Mouse (Mus musculus): ENCODE results near the gene Sox5.

The Sox5 gene

DNA sequence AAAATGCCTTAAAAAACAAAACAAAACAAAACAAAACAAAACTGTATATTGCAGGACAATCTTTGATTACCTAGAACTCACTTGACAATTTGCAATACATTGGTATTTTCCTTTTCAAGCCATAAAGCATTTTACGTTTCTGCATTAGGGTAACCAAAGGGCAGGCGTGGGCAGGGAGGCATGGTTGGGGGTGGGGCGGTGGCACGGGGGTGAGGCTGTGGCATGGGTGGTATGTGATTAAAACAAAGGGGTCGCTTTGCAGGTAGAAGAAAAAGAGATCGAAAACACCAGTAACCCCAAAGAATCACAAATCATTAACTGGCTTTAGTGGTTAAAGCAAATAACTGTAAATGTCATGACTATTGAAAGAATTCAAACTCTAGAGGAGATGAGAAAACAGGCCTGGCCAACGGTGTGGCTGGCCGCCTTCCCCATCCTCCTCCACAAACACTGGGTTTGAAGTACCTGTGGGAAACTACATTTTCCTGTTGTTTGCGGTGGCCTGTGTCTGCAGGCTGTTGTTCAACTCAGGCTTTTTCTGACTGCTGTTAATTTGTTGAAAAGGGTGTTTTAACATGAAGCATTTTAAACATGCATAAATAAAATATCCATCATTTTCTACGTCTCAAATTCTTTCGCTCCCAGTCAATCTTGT is 289.9 kb downstream of the Sox5 start:
- in situ Hi-C loops (cut with MboI, MseI), result no loop called here

DNA sequence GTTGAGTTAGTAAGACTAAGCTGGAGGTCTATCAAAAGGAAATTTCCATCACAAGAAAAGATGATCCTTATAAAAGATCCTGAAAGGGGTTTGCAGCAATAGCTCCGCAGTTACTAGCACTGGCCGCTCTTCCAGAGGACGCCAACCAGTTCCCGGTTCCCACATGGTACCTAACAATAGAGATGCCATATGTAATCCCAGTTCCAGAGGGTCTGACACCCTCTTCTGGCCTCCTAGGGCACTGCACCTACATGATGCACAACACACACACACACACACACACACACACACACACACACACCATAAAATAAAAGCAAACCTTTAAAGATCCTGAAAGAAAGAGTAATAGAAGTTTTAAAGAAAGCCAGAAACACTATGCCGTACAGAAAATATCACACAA is 290.9 kb downstream of the Sox5 start:
- in situ Hi-C loops (cut with MboI, MseI), result no loop called here

DNA sequence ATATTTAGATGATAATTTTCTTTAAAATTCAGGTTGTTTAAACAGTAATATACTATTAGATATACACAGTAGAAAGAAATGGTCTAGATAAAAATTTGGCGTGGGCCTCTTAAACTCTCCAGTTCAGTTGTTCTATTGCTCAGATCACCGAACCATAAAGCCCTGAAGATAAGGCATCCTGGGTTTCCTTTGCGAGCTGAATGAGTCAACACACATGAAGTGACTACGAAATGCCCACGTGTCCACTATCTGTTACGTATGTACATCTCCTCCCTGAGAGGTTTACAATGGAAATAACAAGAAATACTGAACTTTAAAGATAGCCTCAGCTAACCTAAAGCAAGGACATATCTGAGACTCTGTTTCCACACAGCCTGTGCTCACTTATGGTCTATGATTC is 296.2 kb downstream of the Sox5 start:
- in situ Hi-C loops (cut with MboI, MseI), result no loop called here

DNA sequence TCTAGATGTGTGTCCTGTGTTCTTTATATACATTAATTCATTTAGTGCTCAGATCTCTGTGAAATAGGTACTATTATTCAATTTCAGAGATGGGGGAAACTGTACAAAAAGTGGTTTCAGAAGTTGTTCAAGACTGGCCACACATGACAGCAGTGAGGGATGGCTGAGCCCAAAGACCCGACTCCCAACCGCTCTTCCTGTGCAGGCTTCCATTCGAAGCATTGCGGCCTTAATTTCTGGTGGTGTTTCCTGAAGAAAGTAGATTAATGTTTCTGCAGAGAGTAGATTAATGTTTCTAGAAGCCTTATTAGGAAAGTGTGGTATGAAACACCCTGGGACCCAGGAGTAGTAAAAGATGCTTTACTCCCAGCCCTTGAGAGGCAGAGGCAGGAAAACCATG is 298.6 kb downstream of the Sox5 start:
- in situ Hi-C loops (cut with MboI, MseI), result no loop called here

DNA sequence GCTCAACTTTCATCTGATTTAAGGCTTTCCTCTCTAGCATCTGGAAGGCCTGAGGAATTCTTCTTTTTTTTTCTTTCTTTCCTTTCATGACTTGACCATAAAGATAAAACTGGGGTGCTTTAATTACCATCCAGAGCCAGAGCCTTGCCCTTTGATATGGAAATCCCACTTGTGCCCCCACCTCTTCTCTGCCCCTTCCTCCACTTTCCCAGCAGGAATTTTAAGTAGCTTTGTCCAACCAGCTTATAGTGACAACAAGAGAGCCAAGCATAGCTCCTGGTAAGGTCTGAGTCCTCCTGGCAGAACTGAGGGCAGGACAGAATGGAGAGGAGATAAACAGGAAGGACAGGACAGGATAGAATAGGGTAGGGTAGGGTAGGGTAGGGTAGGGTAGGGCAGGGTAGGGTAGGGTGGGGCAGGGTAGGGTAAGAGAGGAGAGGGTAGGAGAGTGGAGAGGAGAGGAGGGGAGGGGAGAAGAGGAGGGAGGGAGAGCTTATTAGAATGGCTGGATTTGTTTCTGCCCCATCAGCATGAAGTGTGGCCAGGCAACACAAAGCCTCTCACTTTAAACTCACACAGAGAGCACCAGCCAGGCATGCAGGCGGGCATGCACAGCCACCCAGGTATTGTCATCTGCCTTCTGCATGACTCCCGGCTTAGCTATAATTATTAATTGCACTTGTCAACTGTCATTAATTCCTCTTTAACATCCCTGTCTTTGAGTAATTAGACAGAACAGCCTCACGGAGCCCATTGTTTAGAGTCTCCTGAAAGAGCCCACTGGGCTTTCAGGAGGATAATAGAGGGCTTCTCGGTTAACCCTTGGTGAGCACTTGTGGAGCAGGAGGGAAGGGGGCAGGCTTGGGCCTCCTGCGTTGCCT is 300.9 kb downstream of the Sox5 start:
- in situ Hi-C loops (cut with MboI, MseI), result no loop called here

DNA sequence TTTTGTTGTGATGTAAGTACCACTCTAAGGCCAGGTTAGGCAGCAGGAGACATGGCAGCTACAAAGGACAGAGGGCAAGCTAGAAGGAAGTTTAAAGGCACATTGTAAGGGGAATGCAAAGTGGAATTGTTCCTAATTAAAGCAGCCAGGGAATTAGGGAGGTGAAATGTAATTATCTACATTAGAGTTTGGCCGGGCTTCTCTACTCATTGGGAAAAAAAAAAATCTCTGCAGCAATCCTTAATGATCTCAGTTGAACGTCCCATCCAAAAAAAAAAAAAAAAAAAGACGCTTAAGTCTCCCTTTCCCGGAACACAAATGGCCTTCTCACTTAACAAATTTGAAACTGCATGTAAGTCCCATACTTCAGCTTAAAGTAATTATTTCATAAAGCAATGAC is 301.9 kb downstream of the Sox5 start:
- in situ Hi-C loops (cut with MboI, MseI), result no loop called here

DNA sequence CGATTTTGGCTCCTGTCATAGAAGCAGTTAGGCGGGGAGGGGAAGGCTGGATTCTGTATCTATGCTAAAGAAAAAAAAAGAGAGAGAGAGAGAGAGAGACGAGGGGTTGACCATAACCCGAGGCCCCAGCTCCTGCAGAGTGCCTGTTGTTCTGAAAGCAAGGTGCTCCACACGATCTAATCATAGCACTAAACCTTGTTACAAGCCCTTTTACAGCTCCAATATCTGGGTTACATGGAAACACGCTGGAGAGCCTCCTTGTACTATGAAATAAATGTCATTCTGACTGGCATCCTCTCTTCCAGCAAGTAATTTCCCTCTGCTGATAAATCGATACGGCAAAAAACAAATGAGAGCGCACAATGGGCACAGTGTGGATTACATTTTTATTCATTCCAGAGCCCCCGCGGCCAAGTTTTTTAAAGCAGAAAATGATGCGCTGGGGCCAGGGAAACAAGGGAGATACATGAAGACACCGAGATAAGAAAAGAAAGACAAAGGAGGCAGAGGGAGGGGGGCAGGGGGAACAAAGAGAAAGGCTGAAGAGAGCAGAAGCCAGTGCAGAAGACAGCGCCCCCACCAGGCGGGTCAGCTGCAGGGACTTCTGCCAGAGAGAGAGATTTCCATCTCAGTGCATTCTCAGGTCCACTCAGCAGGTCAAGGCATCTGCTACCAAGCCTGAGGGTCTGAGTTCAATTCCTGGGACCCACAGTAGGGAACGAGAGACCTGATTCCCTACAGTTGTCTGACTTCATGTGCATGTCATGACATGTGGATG is 304.3 kb downstream of the Sox5 start:
- in situ Hi-C loops (cut with MboI, MseI), result no loop called here

DNA sequence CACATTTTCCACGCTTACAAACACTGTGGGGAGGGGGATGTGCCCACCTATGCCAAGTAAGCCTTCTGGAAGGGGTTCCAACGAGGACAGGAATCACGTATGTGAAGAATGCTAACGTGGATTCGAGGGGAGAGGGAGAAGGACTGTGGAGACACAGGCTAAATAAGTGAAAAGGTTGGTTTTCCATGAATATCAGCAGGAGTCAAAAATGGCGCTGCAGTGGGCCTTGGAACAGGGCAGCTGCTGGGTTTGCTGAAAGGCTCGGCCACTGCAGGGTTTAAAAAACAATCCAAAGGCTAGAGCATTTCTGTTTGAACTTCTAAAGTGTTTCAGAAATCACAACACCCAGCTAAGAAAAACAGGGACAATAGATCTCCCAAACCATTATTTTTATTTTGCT is 308.3 kb downstream of the Sox5 start:
- in situ Hi-C loops (cut with MboI, MseI), result no loop called here

DNA sequence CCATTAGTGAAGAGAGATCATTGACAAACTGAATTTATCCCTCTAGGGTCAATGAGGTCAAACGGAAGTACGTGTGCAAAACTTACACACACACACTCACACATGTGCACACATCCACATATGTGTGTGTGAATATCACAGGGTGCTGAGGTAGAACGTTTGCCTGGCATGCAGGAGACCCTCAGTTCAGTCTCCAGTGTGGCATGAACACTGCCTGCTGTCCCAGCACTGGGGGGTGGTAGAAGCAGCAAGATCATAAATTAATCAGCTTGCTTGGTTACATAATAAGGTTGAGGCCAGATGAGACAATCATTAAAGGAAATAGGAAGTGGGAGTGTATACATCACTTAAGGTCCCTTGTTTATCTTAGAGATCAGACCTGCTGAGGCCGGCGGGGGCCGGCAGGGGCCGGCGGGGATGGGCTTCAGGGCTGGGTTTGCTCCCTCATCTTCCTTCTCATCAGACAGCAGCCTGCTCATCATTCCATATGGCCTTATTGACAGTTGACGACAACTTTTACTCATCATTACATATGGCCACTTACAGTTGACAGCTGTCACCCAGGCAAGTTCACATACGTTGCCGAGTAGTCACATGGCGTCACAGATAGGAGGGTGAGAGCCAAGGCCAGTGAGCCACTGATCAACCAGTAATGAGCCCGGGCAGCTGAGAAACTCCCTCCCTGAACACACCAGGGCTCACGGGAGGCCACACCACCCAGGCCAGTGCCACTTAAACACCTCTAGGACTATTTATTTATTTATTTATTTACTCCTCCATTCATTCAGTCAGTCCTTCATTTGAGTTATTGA is 309.5 kb downstream of the Sox5 start:
- in situ Hi-C loops (cut with MboI, MseI), result no loop called here

DNA sequence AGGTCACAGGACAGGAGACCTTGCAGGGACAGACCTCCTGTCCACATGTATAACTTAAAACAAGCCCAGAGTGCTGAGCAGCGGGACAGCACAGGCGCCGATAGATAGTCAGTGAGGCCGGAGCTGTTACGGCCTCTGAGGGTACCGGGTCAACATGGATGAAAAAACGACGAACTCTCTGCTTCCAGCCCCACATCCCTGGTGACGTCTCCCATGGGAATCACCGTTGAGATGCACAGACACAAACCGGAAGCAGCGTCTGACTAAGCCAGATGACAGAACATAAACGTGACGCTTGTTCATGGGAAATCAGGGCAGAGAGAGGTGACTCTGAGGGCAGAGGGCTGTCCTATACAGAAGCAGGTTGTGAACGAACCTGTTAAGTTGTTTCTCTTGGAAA is 315.1 kb downstream of the Sox5 start:
- in situ Hi-C loops (cut with MboI, MseI), result no loop called here

DNA sequence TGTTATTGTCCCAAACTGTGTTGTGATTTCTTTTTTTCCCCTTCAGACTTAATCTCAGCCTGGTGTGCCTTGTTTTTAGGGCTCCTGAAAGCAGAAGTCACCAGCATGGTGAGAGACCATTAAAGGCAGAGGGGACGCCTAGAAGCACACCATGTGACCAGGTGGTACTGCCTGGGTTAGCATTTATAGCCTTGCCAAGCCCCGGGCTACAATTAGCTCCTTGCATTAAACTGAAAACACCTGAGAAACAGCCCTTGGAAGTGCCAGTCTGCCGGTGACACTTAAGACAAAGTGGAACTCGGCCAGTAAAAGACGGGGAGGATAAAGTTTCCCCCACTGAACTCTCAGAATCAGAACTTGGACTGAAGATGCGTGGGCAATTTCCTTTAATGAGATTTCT is 318.1 kb downstream of the Sox5 start:
- in situ Hi-C loops (cut with MboI, MseI), result no loop called here

DNA sequence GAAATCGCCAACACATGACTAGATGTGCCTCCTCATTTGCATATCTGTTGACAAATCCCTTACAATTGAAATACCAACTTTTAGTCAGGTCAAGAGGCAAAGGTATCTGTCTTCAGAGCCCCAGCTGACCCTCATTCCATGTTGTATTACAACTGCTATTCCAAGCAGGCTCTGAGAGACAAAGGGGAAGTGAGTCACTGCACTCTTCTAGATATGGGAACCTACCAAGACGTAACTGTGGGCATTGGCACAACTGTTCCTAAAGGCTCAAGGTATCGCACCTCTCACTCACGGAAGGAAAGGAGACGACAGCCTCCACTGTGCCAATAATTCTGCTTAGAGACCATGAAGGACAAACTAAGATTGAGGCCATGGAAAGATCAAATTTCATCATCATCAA is 318.5 kb downstream of the Sox5 start:
- in situ Hi-C loops (cut with MboI, MseI), result no loop called here

DNA sequence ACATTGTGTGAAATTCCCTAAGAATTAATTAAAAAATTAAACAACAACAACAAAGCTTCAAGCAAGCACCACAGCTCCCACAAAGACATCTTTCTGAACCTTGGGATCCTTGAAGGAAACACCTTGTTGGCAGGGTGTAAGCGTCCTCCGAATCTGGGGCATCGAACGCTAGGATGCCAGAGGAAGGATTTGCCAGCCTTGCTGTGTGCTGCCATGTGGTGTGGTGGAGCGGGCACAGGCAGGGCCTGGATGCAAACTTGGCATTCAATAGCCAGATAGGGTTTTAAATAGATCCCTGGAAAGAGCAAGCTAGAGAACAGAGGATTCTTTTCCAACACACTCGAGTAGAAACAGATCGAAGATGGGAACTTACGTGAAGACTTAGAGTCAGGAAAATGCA is 322.3 kb downstream of the Sox5 start:
- in situ Hi-C loops (cut with MboI, MseI), result no loop called here

DNA sequence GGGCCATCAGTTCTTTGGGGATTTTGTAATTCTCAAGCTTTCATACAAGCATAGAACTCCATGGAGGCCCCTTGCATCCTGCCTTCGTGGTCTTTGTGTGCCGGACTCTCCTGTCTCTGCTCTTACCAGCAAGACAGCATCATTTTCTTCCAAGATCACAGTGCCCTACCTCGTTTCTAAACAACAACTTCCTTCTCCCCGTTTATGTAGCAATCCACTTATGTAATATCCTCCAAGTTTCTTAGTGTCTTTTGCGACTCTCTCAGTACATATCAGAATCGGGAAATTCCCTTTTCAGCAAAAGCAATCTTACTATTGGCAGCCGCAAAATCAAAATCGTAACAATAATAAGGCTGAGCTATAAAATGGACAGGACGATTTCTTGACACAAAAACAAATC is 324.3 kb downstream of the Sox5 start:
- in situ Hi-C loops (cut with MboI, MseI), result no loop called here

DNA sequence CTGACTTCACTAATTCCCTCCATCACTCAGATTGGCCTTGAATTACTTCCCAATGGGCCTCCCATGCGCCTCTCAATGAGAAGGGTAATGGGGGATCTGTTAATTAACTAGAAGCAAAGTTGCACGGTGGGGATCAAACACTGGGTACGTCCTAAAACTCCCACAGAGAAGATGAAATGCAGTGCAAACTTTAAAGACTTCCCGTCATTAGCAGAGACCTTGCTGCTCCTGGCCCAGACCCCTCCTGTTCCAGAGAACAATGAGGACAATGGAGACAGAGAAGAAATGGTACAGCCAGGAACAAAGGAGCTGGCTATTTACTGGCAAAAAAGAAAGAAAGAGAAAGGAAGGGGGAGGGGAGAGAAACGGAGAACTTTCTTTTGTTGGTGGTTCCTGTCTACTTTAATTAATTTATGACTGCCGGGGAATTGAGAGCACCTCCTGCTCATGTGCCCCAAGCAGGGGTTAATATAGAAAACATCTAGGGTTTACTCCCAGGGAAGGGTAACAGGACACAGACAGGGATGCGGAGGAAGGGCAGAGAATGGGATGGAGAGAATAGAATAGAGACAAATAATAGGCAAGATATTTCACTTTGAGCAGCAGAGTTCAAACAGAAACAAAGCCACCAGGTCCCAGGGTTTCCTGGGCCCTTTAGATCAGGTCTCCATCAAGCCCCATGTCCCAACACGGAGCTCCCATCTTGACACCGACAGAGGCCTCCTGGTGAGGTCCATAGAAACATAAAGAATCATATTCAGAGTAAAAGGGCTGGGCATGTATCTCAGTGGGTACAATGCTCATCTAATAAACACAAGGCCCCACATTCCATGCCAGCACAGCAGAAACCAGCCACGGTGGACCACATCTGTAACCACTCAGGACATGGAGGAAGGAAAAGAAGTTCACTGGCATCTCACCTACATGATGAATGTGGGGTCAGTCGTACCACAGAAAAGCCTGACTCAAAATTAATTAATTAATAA is 327.2 kb downstream of the Sox5 start:
- in situ Hi-C loops (cut with MboI, MseI), result no loop called here

DNA sequence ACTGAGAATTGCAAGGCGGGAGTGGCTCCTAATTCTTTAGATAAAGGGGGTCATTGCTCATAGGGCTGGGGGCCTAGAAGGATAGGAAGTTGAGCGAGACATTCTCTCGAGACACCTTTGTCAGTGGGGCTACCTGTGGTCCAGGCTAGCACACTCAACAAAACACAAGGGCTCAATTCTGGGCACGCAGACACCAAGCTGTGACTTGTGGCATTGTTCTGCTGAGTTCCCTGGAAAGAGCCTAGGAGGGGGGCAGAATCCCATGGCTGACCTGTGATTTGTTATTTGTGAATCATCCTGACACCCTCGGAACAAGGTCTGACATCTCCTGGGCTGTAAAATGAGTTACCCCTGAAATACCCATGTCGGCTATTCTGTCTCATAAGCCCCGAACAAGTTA is 328.2 kb downstream of the Sox5 start:
- in situ Hi-C loops (cut with MboI, MseI), result no loop called here

DNA sequence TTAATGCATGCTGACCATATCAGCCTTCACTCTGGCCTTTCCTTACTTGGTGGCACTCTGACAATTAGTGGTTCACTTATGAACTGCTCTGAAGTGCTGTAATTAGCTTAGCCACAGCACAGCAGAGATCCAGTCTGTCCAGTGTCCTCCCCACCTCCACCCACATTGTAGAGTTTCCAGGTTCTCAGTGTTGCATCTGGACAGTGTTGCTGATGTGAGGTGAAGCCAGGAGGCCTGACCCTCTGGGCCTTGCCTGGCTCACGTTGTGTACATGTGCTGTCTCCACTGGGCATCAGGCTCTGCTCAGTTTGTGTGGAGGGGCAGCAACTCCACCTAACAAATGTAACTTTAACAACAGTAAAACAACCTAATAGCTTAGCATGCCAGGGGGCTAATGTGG is 328.6 kb downstream of the Sox5 start:
- in situ Hi-C loops (cut with MboI, MseI), result no loop called here

DNA sequence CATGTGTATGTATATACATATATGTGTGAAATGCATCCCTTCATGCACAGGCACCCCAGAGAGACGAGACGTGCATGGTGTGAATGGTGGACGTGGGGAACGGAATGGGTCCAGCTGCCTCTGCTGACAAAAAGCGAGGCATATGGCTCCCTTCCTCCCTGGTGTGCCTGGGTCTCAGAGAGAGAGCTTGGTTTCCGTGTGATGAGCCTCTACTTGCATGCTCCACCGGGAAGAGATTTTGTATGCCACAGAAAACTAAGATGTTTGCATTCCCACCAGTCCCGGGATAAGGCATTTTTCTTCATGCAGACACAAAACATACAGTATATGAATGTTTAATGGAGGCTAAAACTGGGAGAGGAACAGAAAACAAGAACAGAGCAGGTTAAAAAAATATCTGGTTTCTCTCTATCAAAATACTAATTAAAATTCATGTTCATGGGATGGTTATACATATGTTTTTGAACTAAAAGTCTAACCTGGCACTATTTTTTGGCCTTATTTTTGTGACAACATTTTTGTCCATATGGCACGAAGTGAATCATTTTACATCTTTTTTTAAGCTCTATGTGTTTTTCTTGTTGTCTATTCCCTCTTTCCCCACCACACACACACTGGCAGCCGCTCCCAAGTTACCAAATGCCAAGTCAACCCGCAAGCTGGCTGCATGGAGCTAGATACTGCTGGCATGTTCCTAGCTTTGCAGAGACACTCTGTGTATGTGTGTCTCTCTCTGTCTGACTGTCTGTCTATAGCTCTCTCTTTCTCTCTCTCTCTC is 329.4 kb downstream of the Sox5 start:
- in situ Hi-C loops (cut with MboI, MseI), result no loop called here

DNA sequence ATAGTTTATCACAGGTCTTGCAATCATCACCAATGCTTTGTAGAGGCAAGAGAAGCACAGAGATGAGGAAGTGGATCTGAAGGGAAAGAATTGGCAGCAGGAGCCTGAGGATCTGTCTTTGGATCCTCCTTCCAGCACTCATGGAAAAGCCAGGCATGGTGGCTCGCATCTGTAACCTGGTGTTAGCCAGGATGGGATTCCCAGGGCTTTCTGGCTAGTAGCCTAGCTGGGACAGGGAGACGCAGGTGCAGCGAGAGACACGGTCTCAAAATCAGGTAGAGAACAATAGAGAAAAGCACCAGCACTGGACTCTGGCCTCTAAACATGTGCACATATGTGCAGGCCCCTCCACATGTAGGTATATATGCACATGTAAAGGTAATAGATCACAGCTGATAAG is 330.1 kb downstream of the Sox5 start:
- in situ Hi-C loops (cut with MboI, MseI), result no loop called here

All from T-helper 2 cell (primary cell).